In genomic region chr11:80090555-80091164, GRCm38 (mm10) we compare ENCODE assay signal across 11 mouse cellular contexts. TPM values are rescaled to one million over a fixed set of nuclear protein-coding genes. Genes with fewer than 3 reads are reported as not detected.
DNase-seq lines count a peak whose midpoint lies in the region; ATAC-seq and TF ChIP-seq lines count a peak whose summit lies in the region.
"Had no signal": no experiment of that assay in that cellular context is flagged by ENCODE, and none has a peak within 500 bp of the region (broad histone marks: within the 10 kb centered on the region; RNA-seq: fewer than 3 reads in every experiment).

No protein-coding gene starts in this region.

- in situ Hi-C loops in ES-E14 (cut with MboI; ENCODE audit: low sequenced_read_pairs in 2 of 2, unreplicated experiment in 2 of 2) = no loop called here

- 67% methylated on average over 3 of the region's 3 CpGs for WGBS in heart, embryonic 12.5 days
- WGBS in hindbrain, embryonic 15.5 days = 59% methylated on average over 3 of the region's 3 CpGs
- 65% methylated on average over 3 of the region's 3 CpGs for WGBS in midbrain, embryonic 11.5 days

- DNase-seq in heart, adult 18-20 months = no peak
- no peak for DNase-seq in ES-E14 (ENCODE audit: low read depth, low spot score)
- DNase-seq in midbrain, embryonic 11.5 days (ENCODE audit: low spot score, missing footprints) = no peak
- DNase-seq in urinary bladder, adult 18-20 months (ENCODE audit: low spot score in 2 of 2) = no peak
- DNase-seq in cerebellum, adult 18-20 months = no peak
- DNase-seq in embryo, embryonic 11 days = no peak
- DNase-seq: adrenal gland, adult 2 months; cerebellum, postnatal 36 days; kidney, adult 18-20 months had no signal

- peak overlapping the region; percentile 84 for H3K4me3 ChIP-seq in heart, embryonic 12.5 days
- H3K4me3 ChIP-seq in ES-E14 (ENCODE audit: insufficient read depth in 1 of 2, low read depth in 1 of 2, low read length in 2 of 2, poor library complexity in 1 of 2, severe bottlenecking in 1 of 2) = peak overlapping the region in 1 of 2 experiments; percentile 93; a peak in 2 of 4 replicates
- peak overlapping the region; percentile 85 for H3K4me3 ChIP-seq in hindbrain, embryonic 15.5 days
- peak overlapping the region; percentile 65 for H3K4me3 ChIP-seq in midbrain, embryonic 11.5 days (ENCODE audit: low read depth, low read length)

- no peak for ATAC-seq in heart, embryonic 12.5 days (ENCODE audit: insufficient number of reproducible peaks, low FRiP score)
- ATAC-seq in hindbrain, embryonic 15.5 days (ENCODE audit: low FRiP score, low read depth) = no peak
- ATAC-seq in midbrain, embryonic 11.5 days (ENCODE audit: low FRiP score) = no peak

- no peak overlapping the region for H3K9ac ChIP-seq in heart, embryonic 12.5 days
- no peak overlapping the region for H3K9ac ChIP-seq in ES-E14 (ENCODE audit: insufficient read depth, low read depth, low read length, poor library complexity, severe bottlenecking)
- H3K9ac ChIP-seq in hindbrain, embryonic 15.5 days = no peak overlapping the region
- H3K9ac ChIP-seq in midbrain, embryonic 11.5 days (ENCODE audit: low read length) = no peak overlapping the region; the same call in 1 of the 2 replicates

- H3K9me3 ChIP-seq in heart, embryonic 12.5 days (replicated peaks) = no peaks in the 10 kb centered on the region
- no peaks in the 10 kb centered on the region for H3K9me3 ChIP-seq in ES-E14 (ENCODE audit: control insufficient read depth, insufficient read depth, low read depth, low read length)
- no peaks in the 10 kb centered on the region for H3K9me3 ChIP-seq in hindbrain, embryonic 15.5 days
- H3K9me3 ChIP-seq in midbrain, embryonic 11.5 days (ENCODE audit: control insufficient read depth, low read length) = no peaks in the 10 kb centered on the region

- no peak overlapping the region for H3K27ac ChIP-seq in heart, embryonic 12.5 days (ENCODE audit: poor library complexity, severe bottlenecking)
- H3K27ac ChIP-seq in ES-E14 (ENCODE audit: insufficient read depth, low read depth, low read length, poor library complexity, severe bottlenecking) = no peak overlapping the region
- no peak overlapping the region for H3K27ac ChIP-seq in hindbrain, embryonic 15.5 days (replicated peaks)
- H3K27ac ChIP-seq in midbrain, embryonic 11.5 days (ENCODE audit: low read depth, low read length) = no peak overlapping the region

- H3K36me3 ChIP-seq in heart, embryonic 12.5 days = peaks cover 7% of the 10 kb centered on the region; the same call in 1 of the 2 replicates
- H3K36me3 ChIP-seq in ES-E14 (ENCODE audit: control insufficient read depth, insufficient read depth, low read length, poor library complexity, severe bottlenecking) = no peaks in the 10 kb centered on the region; the same call in 1 of the 2 replicates
- H3K36me3 ChIP-seq in hindbrain, embryonic 15.5 days = no peaks in the 10 kb centered on the region
- peaks cover 2% of the 10 kb centered on the region; the same call in 1 of the 2 replicates for H3K36me3 ChIP-seq in midbrain, embryonic 11.5 days (ENCODE audit: control insufficient read depth, insufficient read depth, low read length)

- no peaks in the 10 kb centered on the region for H3K27me3 ChIP-seq in heart, embryonic 12.5 days (replicated peaks)
- no peaks in the 10 kb centered on the region for H3K27me3 ChIP-seq in hindbrain, embryonic 15.5 days
- no peaks in the 10 kb centered on the region for H3K27me3 ChIP-seq in midbrain, embryonic 11.5 days (ENCODE audit: control insufficient read depth, insufficient read depth, low read length)

- H3K4me2 ChIP-seq in heart, embryonic 12.5 days = peak overlapping the region; percentile 29
- H3K4me2 ChIP-seq in hindbrain, embryonic 15.5 days = peak overlapping the region; percentile 86
- peak overlapping the region; percentile 61 for H3K4me2 ChIP-seq in midbrain, embryonic 11.5 days

- H3K4me1 ChIP-seq in heart, embryonic 12.5 days (replicated peaks) = peaks cover 9% of the 10 kb centered on the region; the same call in 1 of the 2 replicates
- H3K4me1 ChIP-seq in ES-E14 (ENCODE audit: control insufficient read depth in 2 of 2, insufficient read depth in 2 of 2, low read length in 2 of 2, poor library complexity in 1 of 2) = peaks cover 0 to 3% of the 10 kb centered on the region in 2 experiments; a peak in 1 of 4 replicates
- peaks cover 11% of the 10 kb centered on the region for H3K4me1 ChIP-seq in hindbrain, embryonic 15.5 days (replicated peaks)
- H3K4me1 ChIP-seq in midbrain, embryonic 11.5 days (ENCODE audit: control insufficient read depth, insufficient read depth, low read length) = peaks cover 5% of the 10 kb centered on the region; the same call in 1 of the 2 replicates

TF ChIP-seq in ES-E14, 5 proteins besides CTCF, POLR2A, EP300 and RAD21:
- TF ChIP-seq MAFK (IDR thresholded peaks at IDR 0.05; ENCODE audit: insufficient read depth, low read depth, low read length) = no peak
- 0 out of 2 replicates have a peak, but pooled peaks have one; percentile 59 for TF ChIP-seq ZNF384 (IDR thresholded peaks at IDR 0.05; ENCODE audit: low read depth, low read length)
TF ChIP-seq in ES-E14: peak in this region for 1.

RNA-seq across cellular contexts. Expression of gene Atad5, which starts 1.5 kb away (rescaled TPM):
- polyA plus RNA-seq in heart, embryonic 12.5 days (2016; fragmentation: Nextera tagmentation; extraction: Ambion mirVana) = 6.9 and 8.3 TPM in 2 replicates
- under 1 TPM; 0.77 to 0.87 TPM for total RNA-seq in heart, adult 18-20 months (2021)
- total RNA-seq in ES-E14 (2012; rRNA removed) = 18.1 and 23.6 TPM in 2 replicates
- 4.6 and 4.9 TPM in 2 replicates for polyA plus RNA-seq in hindbrain, embryonic 15.5 days (2015; fragmentation: Nextera tagmentation; extraction: Ambion mirVana)
- 19.1 and 20.1 TPM in 2 replicates for polyA plus RNA-seq in midbrain, embryonic 11.5 days (2014; fragmentation: Nextera tagmentation; extraction: Ambion mirVana)

RNA-seq across cellular contexts. Expression of gene Crlf3, which starts 9.9 kb away (rescaled TPM):
- polyA plus RNA-seq in heart, embryonic 12.5 days (2016; fragmentation: Nextera tagmentation; extraction: Ambion mirVana) = 40.1 and 43.5 TPM in 2 replicates
- 10 to 100 TPM; 11.5 to 12.1 TPM for total RNA-seq in heart, adult 18-20 months (2021)
- 55.3 and 57.3 TPM in 2 replicates for total RNA-seq in ES-E14 (2012; rRNA removed)
- polyA plus RNA-seq in hindbrain, embryonic 15.5 days (2015; fragmentation: Nextera tagmentation; extraction: Ambion mirVana) = 12.3 and 13.3 TPM in 2 replicates
- 29.2 and 30.4 TPM in 2 replicates for polyA plus RNA-seq in midbrain, embryonic 11.5 days (2014; fragmentation: Nextera tagmentation; extraction: Ambion mirVana)

RNA-seq across cellular contexts. Expression of gene Tefm, which starts 51.3 kb away (rescaled TPM):
- polyA plus RNA-seq in heart, embryonic 12.5 days (2016; fragmentation: Nextera tagmentation; extraction: Ambion mirVana) = 27.0 and 27.2 TPM in 2 replicates
- total RNA-seq in heart, adult 18-20 months (2021) = 10 to 100 TPM; 28.8 to 29.8 TPM
- 31.1 and 33.3 TPM in 2 replicates for total RNA-seq in ES-E14 (2012; rRNA removed)
- 19.4 and 24.4 TPM in 2 replicates for polyA plus RNA-seq in hindbrain, embryonic 15.5 days (2015; fragmentation: Nextera tagmentation; extraction: Ambion mirVana)
- 29.7 and 30.3 TPM in 2 replicates for polyA plus RNA-seq in midbrain, embryonic 11.5 days (2014; fragmentation: Nextera tagmentation; extraction: Ambion mirVana)

Comparison
In these comparisons a context has a peak if more than half of its experiments do, and no peak if none do; other contexts are left out.
1. H3K4me2 ChIP-seq: peak in every context shown above with its lines; median percentile 86 in hindbrain, embryonic 15.5 days; 61 in midbrain, embryonic 11.5 days; 29 in heart, embryonic 12.5 days.